Mouse (Mus musculus) cerebellum, adult 2 months (tissue): ENCODE measurements around the gene Vps13c.

Experiments used
- CTCF ChIP-seq: fragments of 200-500 bp; IDR thresholded peaks from 2 replicates; pipeline ENCODE4 v1.5.1; 2011; ENCODE audit warnings: low read depth, mild to moderate bottlenecking, control low read depth, low read length, moderate library complexity, borderline replicate concordance; ENCODE audit not compliant: insufficient read depth
- POLR2A ChIP-seq: fragments of 200-500 bp; IDR thresholded peaks from 2 replicates; pipeline ENCODE4 v1.6.1; 2011; ENCODE audit warnings: low read length, control low read depth, borderline replicate concordance; ENCODE audit not compliant: insufficient read depth

GRCm38 (mm10) chr9:67865411-67865810 is 25.2 kb downstream of the Vps13c start:
- TF ChIP-seq CTCF, result no peak
- no peak for TF ChIP-seq POLR2A
